Mouse (Mus musculus) testis, postnatal 10 days (tissue): Measurements from ENCODE around the gene Itga7.

Source experiments
- DNase-seq: peaks from one replicate; pipeline ENCODE4 v3.0.0; 2021; ENCODE audit warnings: low spot score

The Itga7 gene

DNA sequence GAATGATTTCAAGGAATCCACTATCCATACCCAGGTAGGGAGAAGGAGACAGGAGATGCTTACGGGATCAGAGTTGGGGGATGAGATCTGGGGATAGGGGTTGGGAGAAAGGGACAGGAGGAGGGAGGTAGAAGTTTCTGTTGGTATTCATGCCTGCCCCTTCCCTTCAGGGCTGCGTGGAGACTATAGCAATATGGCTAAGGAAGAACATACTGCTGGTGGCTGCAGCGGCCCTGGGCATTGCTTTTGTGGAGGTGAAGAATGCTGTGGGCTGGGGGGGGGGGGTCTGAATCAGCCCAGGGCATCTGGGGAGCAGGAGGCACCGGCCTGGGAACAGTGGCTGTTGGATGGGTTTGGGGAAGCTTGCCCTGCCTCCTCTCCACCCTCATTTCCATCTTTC is 21.4 kb upstream of the Itga7 start:
- no peak for DNase-seq

DNA sequence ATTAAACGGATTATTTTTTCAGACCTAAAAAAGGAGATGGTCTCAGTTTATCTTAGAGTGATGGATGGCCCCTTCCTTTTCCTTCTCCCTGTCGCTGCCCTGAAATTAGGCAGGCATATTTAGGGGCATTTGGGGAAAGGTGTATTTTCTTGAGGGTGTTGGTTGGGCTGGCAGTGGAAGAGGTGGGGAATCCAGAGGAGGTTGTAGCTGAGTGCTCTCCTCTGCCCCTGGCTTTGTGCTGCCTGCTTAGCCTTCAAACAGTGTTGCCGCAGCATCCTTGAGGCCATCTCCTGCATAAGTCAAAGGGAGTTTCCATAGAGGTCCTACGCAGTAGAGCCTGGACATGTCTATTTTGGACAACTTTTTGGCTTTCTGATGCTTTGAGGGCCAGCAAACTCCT is 20.8 kb upstream of the Itga7 start:
- no peak for DNase-seq

DNA sequence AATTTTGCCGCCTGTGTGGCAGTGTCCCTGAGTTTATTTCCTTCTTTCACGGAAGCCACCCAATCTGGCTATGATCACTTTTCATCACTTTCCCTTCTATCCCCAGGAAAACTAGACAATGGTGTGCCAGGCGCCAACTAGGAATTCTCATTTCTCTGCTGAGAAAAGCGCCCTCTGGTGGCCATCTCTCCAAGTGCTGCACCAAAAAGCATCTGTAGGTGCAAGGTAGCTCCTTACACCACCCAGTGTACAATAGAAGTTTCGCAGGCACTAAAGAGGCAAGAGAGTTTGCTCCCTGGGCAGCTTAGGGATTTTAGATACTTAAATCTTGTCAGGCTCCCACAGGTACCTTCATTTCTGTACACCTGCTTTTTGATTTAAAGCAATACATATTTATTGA is 20.4 kb upstream of the Itga7 start:
- peak; percentile 95 for DNase-seq

DNA sequence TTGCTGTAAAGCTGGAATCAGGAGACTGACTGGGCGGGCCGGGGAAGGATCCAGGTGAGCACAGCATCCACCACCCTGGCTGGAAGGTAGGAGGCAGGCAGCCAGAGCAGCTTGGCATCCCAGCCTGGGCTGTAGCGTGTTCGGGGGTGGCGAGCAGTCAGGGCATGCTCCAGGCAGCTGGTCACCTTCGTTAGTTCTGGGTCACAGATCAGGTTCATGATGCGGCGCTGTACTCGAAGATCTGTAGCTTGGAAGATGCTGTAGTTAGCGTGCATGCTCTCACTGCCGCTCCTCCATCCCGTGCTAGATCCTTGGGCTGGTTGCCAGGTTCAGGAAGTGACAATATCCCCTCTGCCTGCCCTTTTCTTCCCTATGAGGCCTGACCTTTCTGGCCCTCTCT is 19.9 kb upstream of the Itga7 start:
- no peak for DNase-seq

DNA sequence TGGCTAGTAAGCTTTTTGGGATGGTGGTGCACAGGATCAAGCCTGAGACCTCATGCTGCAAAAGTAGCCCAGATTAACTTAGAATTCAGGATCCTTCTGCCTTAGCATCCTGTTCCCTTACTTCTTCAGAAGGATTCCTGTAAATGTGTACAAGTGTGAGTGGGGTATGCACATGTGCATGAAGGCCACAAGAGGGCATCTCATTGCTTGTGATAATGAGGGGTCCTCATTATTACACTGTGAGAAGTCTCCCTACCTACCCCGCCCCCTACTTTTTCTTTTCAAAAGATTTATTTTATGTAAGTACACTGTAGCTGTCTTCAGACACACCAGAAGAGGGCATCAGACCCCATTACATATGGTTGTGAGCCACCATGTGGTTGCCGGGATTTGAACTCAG is 18.1 kb upstream of the Itga7 start:
- no peak for DNase-seq

DNA sequence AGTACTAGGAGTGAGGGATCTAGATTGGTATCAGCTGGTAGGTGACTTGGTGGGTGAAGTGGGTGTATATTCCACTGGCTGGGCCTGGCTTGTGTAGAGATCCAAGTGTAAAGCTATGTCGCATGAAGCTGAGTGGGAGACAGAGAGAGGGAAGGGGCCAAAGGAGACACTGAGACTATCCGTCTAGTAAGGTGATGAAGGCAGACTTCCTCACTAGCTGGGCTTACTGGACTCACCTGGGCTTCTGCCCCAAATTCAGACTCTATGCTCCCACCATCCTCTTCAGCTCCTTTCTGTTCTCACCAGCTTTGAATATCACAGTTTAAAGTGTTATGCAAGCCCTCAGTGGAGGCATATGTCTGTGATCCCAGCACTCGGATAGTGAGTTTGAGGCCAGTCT is 17.0 kb upstream of the Itga7 start:
- DNase-seq = no peak

DNA sequence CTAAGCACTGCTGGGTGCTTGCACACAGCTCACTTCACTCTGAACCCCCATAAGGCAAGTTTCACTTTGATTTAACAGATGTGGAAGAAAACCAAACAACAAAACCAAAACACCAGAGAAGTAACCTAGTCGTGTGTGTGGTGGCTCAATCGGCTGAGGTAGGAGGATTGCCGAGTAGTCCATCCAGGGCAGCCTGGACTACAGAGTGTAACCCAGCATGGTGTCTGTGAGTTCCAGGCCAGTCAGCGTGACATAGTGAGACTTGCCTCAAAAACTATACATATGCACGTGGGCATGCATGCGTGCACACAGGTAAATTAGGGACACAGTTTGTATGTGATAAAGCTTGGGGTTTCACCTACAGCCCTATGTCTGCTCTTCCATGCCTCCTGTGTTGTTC is 16.2 kb upstream of the Itga7 start:
- no peak for DNase-seq

DNA sequence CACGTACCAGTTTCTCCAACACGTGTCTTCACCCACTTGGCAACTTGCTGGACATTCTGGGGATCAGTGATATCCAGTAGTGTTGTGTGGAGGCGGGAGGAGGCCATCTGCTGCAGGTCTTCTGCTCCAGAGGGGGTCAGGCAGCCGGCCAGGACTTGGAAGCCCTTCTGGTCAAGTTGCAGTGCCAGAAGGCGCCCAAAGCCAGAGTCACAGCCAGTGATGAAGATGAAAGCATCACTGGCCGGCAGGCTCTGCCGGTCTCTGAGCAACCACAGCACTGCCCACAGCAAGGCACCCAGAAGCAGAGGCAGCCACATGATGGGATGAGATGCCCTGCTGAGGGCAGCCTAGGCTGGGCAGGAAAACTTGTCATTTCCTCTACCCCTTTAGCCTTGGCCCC is 15.4 kb upstream of the Itga7 start:
- peak; percentile 68 for DNase-seq

DNA sequence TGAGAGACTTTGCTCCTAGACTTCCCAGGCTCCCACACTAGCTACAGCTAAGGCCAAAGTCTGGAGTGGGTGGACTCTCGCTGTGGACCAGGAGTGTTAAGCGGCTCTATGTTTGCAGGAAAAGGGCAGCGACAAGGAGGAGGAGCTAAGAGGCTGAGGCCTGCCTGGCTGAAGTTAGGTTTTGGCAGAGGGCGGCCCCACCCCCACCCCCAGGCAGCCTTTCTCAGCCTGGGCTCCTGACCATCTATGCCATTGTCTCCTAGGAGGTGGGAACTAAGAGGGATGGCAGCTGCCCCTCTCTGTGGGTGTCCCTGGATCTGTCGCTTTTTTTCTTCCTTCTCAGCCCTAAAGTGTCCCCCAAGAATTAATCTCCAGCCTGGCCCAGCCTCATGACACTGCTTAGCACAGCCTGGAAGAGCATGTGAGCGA is 14.4 kb upstream of the Itga7 start:
- no peak for DNase-seq

DNA sequence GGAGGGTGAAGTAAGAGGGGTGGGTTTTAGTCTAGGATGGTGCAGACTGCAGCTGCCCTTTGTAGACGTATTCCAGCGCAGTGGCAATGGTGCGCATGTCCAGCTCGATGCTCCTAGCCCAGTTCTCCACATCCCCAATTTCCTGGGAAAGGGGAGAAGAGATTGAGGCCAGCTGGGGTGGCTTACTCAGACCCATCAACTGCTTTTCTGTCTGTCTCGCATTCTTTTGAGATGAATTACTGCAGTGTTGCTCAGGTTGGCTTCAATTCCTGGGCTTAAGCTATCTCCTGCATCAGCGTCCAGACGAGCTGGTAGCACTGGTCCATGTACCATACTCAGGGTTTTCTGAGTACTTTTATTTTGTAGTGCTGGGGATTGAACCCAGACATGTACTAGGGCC is 13.7 kb upstream of the Itga7 start:
- DNase-seq = no peak

DNA sequence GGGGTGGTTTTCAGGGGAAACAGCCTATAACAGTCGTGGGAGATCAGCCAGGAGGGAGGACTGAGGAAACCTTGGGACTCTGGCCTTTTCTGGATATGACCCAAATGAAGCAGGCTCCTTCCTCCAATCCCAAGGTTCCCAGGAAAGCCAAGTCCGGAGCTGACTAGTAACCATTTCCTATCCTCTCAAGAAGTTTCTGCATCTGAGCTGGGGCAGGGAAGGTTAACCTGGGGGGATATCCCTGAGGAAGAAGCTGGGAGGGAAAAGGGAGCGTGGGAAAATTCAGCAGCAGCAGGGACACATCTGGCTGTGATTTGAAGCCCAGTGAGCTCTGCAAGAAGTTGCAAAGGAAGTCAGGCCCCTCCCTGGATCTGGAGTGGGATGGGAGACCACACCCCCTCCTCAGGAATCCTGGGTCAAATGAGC is 12.9 kb upstream of the Itga7 start:
- DNase-seq = peak; percentile 55

DNA sequence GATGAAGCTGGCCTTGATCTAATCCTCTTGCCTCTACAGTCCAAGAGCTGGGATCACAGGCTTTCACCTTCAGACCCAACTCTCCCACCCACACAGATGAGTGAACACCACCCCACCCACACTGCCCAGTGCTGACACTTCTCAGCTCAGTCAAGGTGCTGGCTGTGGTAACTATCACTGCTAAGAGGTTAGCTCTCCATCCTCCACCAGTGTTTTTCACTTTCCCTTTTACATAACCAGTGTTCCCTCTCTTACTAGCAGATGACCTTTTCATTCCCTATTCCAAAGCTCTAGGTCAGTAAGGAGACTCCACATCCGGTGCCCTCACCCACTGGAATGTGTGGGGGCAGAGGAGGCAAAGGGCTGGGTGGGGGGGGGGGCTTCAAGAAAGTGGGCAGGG is 12.4 kb upstream of the Itga7 start:
- DNase-seq = no peak

DNA sequence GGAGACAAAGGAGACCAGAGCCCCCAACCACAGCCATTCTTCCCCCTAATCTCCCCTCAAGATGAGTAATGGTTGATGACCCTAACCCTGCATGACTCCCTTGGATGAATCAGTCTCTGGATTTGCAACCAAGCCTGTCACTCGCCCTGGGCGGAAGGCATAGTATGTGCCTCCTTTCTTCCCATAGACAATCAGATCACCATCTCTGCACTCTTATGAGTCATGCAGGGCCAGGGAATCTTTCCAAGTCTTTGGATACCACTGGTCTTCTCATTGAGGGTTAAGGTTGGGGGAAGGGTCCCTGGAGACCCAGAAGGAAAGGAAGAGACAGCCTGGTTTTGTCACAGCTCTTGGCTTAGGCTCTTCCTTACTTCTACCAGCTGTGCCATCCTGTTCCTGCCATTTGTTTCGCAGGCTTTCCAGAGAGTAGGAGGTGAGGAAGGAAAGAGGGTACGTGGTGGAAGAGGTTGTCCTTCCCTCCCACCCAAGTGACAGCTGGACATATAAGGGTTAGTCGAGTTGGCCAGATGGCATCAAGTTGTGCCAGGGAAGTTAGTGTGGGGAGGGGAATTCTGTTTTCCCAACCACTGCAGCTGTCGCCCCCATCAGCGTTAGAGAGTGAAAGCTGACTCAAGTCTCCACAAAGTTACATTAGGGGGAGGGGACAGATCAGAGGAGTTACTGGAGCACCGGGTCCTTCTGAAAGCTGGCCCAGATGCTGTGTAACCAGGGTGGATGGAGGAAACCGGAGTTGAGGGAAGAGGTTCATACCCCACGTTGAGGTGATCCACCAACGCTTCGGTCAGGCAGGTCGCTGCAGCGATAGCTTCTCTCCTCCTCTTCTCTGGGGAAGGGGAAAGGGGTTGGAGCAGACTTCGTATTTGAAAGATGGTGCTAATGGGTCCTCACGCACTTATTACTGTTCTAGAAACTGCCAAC is 11.5 kb upstream of the Itga7 start:
- DNase-seq = no peak

DNA sequence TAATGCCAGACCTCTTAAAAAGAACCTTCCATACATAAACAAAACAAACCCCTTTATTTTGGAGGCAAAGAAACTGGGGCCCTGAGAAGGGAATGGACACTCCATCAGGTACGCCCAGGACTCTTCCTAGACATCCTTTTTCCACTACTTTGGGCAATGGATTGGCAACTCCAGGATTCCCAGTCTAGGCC is 10.9 kb upstream of the Itga7 start, which contains the start of gene Rdh5:
Gene Rdh5 (minus strand): TSS at position 67 of the 191 bp plus-strand sequence.
- DNase-seq = no peak

DNA sequence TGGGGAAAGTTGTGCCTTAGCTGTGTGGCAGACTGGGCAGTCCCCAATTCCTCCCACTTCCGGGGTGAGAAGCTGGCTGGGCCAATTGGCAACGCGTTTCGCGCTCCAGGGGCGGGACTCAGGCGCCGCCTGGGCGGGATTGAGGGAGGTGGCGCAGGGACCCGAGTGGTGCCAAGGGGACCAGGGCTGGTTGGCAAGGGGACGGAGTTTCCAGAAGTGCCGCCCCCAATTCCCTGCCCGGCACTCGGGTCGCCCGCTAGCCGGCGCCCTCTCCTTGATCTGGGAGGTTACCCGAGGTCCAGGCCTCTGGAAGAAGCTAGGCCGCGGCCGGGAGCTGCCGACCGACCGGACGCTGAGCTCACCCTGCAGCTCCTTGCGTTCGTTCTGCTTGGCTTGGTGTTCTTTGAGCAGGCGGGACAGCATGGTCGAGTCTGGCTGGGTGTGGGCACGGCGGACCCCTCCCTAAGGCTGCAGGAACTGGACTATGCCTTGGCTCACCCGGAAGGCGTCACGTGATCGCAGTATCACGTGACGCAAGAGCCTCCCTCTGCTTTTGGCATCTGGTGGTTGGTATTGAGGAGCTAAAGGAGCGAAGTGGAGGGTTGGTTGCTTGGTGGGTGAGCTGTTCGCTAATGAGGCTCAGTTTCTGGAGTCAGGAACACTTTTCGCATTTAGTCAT is 10.5 kb upstream of the Itga7 start:
- peak; percentile 95 for DNase-seq

DNA sequence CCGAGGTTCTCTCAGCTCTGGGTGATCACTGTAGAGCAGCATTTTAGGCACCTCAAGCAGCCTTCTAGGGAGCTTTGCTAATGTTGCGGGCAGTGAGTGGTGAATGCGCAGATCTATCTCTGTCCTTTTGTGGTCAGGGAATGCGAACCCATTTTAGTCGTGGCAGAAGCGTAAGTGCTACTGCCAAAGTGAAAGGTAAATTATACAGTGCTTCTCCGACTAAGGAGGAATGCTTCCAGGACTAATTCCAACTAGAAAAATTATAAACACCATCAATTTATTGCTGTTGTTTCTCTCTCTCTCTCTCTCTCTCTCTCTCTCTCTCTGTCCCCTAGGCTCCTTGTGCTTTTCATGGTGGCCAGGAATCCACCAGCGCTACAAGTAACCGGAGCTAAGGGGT is 9.7 kb upstream of the Itga7 start, which contains the start of gene Bloc1s1:
Gene Bloc1s1 (minus strand): TSS at position 101 of the 400 bp plus-strand sequence.
- DNase-seq = no peak

DNA sequence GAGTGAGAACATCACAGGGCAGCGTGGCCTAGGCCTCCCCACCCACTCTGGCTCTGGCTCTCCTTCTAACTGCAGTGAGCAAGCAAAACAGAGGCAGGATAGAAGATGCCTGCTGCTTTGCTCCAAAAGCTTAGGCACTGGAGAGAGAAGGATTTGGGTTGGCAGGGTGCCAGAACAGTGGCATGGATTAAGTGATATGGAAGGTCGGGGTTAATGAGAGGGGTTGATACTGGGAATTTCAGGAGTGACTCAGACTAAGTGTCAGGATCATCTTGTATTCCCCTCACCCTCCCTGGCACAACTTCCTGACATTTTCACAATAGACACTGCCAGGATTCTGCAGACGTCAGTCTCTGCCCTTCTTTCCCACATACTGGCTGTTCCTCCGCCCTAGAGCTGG is 5.3 kb upstream of the Itga7 start:
- DNase-seq = no peak

DNA sequence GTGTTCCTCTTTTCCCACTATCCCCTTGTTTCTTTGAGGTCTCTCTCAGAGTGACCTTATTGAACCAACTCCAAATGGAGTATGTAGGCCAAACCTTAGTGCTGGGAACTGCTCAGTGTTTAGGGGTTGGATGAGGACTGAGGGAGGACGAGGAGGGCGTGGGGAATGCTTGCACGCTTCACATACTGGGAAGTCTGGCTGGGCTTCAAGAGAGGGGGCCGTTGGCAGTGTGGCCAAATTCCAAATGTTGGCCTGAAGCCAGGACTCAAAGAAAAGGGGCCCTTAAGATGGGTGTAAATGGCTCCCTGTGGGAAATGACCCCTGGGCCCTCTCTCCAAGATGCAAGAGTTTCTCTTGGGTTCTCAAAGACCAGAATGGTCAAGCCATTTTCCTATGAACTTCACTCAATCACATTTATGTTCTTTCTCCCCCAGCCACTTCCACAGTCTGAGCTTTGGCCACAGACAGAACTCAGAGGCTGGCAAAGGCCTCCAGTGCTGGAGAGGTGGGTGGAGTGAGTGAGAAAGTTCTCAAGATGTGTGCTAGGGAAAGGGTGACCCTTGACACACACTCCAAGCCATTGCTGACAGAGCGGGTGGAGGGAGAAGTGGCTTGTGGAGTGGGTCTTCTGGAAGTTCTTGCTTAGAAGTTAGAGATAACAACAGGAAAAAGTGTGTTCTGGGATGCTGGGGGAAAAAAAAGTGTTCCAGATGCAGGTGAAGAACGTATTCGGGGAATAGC is 3.8 kb upstream of the Itga7 start:
- no peak for DNase-seq

DNA sequence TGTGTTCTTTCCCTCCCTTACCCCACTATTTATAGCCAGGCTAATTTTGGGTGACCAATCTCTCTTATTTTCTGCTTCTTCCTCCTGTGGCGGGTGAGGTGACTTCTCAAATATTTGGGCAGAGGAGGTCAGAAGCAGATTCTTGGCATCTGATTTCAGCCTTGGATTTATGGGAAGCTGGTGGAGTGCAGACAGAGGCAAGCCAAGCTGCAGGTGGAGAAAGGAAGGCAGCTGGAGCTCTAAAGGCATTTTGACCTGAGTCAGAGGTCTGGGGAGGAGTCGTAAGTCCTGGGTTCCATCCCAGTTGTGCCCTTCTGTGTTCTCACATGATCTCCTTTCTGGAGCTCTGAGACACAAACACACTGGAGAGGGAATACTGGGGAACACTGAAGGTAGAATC is 2.2 kb upstream of the Itga7 start:
- no peak for DNase-seq

DNA sequence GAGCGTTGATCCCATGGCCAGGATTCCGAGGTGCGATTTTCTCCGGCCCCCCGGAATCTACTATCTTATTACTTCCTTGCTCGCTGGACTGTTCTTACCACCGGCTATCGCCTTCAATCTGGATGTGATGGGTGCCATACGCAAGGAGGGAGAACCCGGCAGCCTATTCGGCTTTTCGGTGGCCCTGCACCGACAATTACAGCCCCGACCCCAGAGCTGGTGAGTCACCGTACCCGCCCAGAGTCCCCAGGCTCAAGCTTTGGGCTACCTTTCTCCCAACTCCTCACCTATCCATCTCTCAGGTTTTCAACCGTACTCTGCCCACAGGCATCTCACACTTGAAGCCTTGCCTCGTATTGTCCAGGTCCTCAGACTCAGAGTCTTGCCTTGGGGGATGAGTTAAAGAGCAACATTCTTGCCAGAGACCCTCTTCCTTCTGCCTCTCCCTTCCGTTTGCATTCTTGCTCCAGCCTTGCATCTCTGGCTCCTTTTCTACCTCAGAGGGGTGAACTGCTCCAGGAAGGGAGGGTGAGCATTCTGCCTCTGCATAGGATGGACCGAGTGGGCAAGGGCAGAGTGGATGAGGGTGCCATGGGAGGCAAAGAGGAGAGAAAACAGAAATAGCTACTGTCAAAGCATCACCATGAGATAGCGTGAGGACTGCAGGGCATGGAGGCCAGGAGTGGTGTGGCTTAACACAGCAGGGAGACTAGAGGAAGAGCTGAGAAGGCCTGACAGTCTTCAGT is 531 bp downstream of the Itga7 start:
- DNase-seq = no peak

DNA sequence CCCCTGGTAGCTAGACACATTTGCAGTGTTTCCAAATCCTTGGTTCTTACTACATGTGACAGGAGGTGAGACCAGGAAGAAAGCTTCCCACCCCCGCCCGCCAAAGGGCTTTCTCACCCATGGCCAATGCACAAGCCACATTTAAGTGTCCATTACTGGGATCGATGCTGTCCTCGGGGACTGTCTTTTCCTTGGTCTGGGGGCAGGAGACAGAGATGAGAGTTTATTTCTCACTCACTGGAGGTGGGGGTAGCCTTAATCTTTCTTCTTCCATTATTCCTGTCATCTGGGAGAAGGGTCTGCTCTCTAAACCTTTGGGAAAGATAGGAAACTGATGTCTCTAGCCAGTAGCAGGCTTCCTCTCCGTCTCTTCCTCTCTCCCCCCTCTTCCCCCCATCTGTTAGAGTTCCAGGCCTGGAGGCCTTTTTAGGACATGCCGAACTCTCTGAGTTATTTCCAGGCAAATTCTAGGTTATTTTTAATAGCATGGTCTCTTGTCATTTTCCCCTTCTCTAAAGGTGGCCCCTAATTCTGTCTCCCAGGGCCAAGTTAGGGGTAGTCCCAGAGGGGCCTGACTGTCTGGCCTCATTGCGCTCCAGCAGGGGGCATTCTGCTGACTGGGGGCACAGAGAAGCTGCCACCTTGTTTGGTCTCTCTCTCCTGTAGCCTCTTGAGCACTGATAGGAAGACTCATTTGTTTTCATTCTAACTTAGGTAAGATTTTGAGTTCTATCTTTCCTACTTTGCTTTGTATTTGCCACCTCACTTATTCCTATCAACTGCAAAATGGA is 1.6 kb downstream of the Itga7 start:
- no peak for DNase-seq
